Mouse (Mus musculus) brain, embryonic 18.5 days (tissue): ENCODE data around the gene 4932438H23Rik.
"Not testable (repeated sequence)": the region's sequence is repeated elsewhere in the genome, so short reads cannot be mapped to it uniquely, and the experiment has no call there.

Experiments used
- DNase-seq: peaks from one replicate; pipeline ENCODE4 v3.0.0-alpha.2; 2012; ENCODE audit warnings: low read depth, low spot score

4932438H23Rik gene

DNA sequence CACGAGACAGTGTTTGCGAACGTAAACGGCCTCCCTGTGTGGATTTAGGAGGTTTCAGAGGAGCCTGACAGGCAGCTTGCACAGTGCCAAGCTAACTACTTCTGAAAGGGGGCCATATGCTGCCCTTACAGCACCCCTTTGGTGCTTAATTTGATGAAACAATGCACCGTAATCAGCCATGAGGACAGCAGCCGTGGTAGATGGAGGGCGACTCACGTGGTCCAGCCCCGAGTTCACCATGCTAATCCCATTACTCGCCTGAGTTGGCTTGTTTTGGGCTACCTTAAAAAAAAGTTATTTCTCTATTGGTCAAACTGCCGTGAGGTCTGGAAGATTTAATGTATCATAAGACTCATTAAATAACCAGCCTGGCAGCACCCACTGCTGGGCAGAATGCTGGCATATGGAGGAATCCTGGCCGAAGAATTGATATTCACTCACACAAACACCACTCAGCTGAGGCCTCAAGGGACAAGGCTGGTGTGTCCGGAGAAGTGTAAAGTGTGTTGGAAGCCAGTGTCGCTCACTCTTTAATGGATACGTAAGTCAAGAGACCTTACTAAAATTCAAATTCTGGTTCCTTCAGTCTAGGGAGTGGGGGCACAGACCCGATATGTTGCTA is 4.6 kb upstream of the 4932438H23Rik start:
- no peak for DNase-seq

DNA sequence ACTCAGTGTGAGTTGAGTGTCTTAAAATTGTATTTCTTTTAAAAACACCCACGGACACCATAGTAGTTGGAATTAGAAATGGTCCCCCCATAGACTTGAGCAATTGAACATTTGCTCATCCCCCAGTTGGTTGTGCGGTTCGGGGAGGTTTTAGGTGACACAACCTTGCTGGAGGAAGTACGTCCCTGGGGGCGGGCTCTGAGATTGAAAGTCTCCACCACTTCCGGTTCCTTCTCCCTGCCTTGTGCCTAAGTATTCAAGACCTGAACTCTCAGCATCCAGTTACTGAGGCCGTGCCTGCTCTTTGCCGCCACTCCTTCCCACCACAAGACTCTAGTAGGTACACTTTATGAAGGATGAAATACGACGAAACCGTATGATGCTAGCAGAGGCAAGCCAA is 2.9 kb upstream of the 4932438H23Rik start:
- no peak for DNase-seq

DNA sequence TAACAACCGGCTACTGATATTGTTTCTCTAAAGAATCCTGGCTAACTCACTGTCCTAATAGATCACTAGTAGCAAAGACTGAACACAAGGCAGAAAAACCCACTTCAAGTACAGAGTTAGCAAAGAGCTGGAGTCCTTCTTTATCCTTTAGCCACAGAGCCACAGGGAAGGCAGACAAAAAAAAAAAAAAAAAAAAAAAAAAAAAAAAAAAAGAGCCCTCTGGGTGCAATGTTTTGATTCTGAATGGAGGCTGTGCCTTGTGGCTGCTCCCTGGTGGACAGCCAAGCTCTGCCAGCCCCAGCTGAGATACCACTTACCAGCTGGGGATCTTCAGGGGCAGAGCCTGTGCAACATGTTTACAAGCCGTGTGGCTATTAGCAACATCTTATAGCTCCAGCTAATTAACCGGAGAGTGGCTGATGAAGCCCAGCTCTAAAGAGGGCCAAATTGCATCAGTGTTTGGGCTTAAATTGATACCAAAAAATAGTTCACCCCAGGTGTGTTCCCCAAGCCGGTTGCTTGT is 2.1 kb upstream of the 4932438H23Rik start:
- DNase-seq: no peak

DNA sequence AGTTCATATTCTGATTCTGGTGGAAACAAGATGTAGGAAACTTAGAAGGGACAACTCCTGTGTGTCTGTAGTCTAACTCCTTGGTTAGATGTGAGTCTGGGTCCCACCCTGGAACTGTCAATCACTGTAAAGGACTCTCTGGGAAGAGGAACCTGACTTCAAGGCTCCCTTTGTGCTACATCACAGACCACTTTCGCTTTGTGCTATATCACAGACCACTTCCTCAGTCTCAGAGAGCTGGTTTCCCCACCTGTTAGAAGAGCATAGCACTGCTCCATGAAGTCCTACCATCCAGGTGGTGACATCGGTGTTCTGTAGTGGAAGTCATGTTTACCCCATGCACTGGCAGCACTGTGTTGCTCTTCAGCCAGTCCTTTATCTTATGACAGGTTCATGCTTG is 1.1 kb upstream of the 4932438H23Rik start:
- DNase-seq: no peak

DNA sequence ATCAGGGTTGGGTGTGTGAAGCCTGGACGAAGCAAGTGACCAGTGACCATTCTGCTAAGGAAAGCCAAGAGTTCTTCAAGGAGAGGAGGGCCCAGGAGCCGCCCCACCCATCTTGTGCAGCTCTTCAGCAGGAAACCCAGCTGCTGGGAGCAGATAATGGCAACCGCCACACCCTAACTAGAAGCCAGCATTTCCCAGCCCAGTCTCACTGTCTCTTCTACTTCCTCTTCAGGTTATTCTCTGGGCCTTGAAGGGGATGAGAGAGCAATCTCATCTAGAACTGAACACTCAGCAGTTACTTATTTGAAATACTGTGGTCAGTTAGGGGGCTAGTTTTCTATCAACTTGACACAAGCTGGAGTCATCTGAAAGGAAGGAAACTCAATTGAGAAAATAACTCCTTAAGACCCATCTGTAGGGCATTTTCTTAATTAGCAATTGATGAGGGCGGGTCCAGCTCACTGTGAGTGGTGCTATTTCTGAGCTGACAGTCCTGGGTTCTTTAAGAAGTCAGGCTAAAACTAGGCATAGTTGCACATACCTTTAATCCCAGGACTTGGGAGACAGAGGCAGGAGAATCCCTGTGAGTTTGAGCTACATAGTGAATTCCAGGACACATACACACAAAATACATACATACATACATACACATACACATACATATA is 8.1 kb downstream of the 4932438H23Rik start:
- DNase-seq: no peak

DNA sequence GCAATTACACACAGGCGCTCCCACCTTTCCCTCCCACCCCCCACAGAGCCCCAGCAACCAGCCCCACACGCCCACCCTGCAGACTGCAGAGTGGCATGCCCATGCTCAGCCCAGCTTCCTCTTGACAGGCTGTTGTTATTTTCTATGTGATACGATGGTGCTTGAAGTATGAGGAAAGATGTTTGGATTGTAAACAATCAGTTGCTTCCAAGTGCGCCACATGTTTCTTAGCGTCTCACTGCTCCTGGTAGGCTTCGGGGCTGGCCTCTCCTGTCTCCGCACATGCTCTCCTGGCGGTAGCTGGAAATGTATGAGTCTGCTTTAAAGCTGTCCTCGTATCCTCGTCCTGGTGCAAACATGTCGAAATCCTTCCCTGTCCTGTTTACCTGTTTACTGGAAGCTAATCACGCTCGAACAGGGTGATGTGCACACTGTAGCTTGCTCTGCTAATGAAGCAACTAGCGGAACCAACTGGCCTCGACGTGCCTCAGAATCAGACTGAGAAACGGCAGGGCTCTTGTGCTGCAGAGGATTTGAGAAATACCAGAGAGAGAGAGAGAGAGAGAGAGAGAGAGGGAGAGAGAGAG is 9.6 kb downstream of the 4932438H23Rik start:
- no peak for DNase-seq

DNA sequence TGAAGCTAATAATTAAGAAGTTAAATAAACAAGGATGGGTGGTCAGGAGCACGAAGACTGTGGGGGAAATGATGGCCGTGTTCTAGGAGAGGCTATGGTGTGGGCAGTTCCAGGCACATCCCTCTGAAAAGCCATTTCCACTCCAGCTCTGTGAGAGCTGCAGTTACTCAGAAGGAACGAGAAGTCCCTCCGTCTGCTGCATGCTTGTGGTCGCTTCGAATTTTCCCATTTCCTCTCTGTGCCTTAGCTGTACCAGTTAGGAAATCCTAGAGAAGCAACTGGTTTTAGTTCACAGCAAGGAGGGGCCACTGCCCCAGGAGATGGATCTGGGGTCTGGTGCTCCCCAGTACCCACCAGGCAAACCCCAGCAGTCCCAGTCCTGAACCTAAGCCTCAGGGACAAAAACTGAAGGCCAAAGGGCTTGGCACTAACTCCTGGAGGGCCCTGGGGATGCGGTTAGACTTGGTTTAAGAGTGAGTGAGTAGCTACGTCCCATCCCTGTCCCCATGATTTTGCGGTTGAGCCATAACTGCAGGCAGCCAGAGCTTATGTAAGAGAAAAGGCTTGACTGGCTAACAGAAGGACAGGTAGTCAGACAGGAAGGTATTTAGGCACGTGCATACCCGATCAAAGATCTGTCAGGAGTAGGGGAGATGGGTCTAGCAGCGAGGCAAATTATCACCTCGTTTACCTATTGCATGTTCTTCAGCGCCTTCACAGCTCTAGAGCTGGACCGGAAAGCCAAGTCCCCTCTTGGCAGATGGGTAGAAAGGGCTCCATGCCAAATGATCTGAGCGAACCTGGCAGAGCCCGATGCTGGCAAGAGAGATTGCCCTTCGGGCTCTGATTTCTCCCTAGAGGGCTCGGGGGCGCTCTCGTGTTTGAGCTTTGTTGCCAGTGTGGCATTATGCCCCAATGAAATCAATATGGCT is 10.3 kb downstream of the 4932438H23Rik start:
- no peak for DNase-seq

DNA sequence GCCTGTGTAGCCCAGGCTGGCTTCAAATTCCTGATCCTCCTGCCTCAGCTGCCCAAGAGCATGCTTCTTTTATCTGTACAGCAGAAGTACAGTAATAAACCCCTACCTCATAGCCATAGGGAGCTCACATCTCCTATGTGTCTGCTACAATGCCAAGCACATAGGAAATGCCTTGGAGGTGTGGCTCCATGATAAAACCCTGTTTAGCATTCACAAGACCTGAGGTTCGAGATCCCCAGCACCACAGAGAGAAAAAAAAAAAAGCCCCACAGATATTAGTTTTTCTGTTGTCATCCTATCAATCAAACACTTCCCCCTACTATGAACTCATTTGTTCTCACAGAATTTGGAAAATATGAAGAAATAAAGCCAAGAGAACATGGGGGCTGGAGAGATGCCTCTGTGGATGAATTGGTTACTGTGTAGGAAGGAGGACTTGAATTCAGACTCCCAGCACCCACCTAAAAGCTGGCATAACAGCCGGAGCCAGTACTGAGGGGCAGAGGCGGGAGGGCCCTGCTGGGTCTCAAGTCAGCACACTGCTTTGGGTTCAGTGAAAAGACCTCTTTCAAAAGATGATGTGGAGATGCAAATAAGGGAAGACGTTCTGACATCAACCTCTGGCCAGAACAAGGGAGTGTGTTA is 11.8 kb downstream of the 4932438H23Rik start:
- no peak for DNase-seq

DNA sequence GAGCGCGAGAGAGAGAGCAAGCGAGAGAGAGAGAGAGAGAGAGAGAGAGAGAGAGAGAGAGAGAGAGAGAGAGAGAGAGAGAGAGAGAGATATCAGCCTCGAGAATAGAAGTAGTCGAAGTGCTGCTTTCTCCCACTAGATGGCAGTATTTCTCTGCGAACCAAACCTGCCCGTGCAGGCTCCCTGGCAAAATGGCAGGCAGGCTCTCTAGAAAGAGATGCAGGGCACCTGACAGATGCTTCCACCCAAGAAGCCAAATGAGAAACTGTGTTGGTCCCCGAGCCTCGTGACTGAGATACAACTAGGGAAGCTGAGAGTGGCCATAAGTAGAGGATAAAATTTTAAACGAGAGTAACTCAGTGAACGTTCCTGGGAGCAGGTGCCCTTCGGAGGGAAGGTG is 13.4 kb downstream of the 4932438H23Rik start:
- no peak for DNase-seq

DNA sequence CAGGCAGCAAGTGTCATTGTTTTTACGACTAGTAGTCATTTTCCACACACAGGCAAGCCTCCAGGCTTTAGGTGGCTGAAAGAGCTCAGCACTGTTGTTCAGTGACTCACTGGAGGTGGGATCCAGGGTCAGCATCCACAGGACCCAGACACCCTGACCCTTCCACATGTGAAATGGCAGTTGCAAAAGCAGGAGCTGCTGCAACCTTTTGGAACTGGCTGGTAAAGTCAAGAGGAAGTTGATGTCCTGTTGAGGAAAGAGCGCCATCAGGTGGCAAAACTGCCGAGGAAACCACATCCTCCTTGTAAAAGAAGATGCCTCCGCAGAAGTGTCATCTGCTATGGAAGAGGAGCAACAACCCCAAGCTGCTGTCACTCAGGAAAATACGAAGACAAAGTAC is 18.7 kb downstream of the 4932438H23Rik start:
- DNase-seq: no peak

DNA sequence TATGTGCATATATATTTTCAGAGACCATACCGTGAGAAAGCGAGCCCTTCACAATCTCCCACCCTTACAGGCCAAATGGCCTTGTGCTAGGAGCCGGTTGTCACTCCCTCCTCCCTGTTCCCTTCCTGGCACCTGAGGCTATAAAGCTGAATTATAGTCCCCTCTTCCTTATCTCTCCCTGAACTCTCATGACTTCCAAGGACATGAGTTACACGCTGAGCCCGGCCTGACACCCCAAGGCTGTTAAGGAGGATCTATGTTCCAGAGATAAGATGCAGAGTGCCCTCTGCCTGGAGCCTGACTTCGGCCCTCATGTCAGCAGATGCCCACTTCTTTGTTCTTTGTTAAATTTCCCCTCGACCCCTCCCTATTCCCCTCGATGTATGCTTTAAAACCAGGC is 19.5 kb downstream of the 4932438H23Rik start:
- not testable (repeated sequence) for DNase-seq

DNA sequence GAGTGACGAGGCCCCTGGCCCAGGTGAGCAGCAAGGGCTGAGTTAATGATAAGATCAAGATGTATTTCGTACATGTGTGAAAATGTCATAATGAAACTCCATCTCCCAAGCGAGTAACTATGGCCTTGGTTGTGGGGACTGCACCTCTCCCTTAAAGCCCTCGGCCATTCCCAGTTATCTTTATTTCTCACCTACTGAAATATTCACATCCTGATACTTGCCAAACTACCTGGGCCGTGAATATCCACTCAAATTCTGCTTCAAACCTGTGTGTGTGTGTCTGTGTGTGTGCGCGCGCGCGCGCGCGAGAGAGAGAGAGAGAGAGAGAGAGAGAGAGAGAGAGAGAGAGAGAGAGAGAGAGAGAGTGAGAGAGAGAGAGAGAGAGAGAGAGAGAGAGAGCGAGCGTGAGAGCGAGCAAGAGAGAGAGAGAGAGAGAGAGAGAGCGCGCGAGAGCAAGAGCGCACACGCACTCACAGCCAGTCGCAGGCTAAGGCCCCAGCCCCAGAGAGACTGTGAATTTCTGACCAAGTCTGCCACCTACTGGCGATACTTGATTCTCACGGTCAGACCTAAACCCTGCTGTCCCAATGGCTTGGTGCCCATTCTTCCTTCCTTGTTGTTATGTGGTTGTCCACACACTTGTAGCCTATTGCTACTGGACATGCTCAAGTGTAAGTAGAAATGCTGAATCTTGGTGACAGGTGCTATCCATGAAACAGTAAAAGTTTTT is 21.6 kb downstream of the 4932438H23Rik start:
- peak; percentile 83 for DNase-seq

DNA sequence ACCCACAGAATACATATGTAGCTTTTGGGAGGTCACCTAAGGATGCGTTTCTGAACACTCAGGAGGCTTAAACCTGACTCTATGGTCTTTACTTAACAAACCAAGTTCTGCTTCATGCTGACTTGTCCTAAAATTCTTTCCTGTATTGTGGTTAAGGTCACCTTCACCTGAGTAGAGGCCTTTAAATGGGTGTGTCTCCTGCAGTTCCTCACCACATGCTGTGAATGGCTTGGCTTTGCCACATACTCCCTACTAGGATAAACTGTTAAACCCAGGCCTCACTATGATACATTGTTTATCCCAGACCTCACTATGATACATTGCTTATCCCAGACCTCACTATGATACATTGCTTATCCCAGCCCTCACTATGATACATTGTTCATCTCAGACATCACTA is 22.7 kb downstream of the 4932438H23Rik start:
- DNase-seq: no peak

DNA sequence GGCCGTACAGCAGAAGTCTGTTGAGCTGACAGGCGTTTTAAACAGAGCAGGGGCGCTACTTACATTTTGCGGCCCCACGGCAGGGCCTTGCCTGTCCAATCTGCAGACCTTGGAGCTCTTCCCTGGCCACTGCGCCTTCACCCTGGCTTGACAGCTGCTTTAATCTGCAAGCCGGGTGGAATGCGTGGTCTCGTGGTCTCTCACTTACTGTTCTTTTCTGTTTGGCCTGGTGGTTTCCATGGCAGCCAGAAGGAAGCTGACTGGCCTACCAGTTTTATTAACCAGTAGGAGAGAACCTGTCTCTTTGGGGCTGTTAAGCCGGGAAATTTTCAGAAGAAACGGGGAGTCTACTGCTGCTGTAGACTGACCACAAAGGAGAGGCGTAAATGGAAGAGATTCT is 26.0 kb downstream of the 4932438H23Rik start:
- DNase-seq: no peak

DNA sequence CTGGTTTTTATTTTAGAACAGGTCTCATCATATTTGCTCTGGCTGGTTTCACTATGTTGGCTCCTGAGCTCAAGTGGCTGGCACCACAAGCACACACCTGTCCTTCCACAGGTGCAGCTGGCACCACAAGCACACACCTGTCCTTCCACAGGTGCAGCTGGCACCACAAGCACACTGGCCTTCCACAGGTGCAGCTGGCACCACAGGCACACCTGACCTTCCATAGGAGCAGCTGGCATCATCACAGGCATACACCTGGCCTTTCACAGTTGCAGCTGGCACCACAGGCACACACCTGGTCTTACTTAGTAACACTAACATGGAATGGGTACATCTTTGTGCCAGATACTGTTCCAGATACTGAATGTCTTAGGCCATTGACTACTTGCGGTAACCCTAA is 27.8 kb downstream of the 4932438H23Rik start:
- DNase-seq: no peak

DNA sequence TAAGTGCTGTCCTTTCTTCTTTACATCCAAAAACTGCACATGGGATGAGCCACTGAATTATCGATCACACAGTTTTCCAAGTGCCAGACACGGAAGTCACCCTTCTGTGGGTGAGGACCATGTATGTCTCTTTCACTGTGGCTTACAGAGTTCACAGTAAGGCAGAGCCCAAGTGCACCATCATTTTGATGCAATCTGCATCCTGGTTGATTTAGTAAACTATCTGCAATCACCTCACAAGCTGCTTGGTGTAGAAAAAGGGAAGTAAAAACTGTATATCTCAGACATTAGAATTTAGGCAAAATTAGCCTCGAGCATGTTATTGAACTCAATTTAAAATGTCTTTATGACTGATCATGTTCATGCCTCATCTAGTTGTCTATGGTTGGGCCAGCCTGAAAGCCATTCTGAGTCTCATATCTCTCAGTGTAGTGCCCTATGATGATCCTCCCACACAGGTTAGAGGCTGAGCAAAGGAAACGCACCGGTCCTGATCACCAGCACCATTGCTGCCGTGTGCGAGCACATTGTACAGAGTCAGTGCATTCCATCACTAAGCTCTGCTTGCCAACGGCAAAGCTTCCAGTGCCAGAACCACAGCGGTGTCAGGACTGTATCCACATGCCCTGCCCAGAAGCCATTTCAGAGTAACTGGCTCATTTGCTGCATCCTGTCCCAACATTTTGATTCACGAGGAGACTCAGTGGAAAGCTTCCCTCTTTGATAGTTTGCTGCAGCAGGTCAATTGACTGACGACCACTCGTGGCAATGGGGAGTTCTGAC is 30.1 kb downstream of the 4932438H23Rik start:
- DNase-seq: no peak

DNA sequence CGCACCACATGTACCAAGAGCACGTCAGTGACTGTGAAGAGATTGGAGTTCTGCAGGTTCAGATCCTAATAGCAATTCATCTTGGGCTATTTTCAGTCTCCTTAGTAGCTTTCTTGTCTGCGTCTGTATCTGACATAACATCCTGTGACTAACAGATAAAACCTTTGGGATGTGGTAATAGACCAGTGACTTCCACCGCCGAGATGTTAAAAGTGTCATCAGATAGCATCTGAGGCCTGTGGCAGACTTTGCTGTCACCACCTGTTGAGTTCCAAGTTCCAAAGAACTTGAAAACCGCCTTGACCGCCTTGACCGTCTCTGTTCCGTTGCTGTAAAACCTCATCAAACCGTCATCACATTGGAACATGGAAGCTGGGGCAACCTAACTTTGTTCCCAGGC is 31.1 kb downstream of the 4932438H23Rik start:
- DNase-seq: no peak

DNA sequence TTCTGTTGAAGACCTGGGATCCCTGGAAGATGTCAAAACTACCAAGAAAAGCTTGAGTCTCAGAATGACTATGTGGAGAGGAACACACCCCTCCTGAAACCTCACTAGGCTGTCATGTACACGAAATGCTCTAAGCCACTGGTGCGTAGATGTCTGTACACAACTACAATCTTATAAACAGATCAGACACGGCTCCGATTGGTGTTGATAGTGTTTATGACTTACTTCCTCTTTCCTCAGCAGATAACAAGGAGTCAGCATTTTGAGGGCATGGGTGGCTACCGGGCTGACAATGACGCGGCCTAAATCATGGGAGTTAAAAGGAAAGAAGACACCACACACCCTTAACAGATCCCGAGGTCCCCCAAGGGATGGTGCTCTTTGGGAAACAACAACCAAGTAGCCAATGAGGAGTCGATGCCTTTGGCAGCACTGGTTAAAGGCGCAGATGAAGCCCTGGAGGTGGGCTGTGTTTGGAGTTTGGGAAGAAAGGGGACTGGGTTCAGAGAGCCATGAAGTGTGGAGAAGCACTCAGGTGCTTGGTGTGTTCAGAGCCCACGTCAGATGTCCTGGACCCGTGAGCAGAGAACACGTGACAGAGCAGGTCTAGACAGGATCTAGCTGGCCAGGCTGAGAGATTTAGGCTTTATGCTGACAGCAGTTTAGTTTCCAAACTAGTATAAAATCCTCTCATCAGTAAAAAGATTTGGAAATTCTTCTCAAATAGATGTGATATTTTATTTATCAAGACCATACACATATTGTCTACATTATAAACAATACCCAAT is 33.2 kb downstream of the 4932438H23Rik start:
- DNase-seq: no peak

DNA sequence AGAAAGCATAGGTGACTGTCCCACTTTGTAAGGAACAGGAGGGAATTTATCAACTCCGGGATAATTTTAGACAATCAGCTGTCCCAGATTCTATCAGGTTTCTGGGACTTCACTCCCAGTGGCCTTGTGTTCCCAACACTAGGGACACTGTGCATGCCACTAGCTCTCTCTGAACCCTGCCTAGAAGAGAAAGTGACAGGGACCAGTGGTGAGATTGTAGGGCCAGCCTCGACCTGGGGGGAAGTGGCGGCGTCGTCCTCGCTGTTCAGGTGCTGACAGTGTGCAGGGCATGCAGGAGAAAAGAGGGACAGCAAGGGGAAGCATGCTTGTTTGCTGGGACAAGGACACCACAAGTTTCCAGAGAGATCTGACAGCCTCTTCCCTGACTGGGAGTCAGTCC is 37.2 kb downstream of the 4932438H23Rik start:
- no peak for DNase-seq
